Mouse (Mus musculus): Measurements from ENCODE around the gene Ptprj. TPM values are rescaled to one million over a fixed set of nuclear protein-coding genes. Genes with fewer than 3 reads are reported as not detected.

The Ptprj gene
- total and polyA plus RNA-seq, 2 experiments = 12.1 to 35.2 TPM

- no peak for TF ChIP-seq POLR2A (IDR thresholded peaks at IDR 0.05; ENCODE audit: extremely low read depth, insufficient read depth, low read length)
- no peak for TF ChIP-seq CTCF (IDR thresholded peaks at IDR 0.05; ENCODE audit: low read depth, low read length)
- H3K27ac ChIP-seq (replicated peaks; ENCODE audit: insufficient read depth, low read depth, low read length) = peak overlapping the region; percentile 92
- no peaks in the 10 kb centered on the region for H3K36me3 ChIP-seq (ENCODE audit: control insufficient read depth, insufficient read depth, low read length)
- peaks cover 26% of the 10 kb centered on the region for H3K4me1 ChIP-seq (ENCODE audit: control insufficient read depth, insufficient read depth, low read length)
- peaks cover 28% of the 10 kb centered on the region for H3K79me2 ChIP-seq (ENCODE audit: control insufficient read depth, insufficient read depth, low read length)
- DNase-seq (ENCODE audit: extremely low read depth, low read depth, low spot score) = peak; percentile 91
- H3K4me3 ChIP-seq (ENCODE audit: insufficient read depth, low read depth, low read length) = no peak overlapping the region
- no peaks in the 10 kb centered on the region for H3K27me3 ChIP-seq (ENCODE audit: control insufficient read depth, insufficient read depth, low read length)
- 39% methylated on average over 8 of the region's 8 CpGs for WGBS
- H3K9ac ChIP-seq (ENCODE audit: low read depth, low read length) = no peak overlapping the region
Measured at GRCm38 (mm10) chr2:90488690-90489590, 91.5 kb downstream of the Ptprj start.

DNA sequence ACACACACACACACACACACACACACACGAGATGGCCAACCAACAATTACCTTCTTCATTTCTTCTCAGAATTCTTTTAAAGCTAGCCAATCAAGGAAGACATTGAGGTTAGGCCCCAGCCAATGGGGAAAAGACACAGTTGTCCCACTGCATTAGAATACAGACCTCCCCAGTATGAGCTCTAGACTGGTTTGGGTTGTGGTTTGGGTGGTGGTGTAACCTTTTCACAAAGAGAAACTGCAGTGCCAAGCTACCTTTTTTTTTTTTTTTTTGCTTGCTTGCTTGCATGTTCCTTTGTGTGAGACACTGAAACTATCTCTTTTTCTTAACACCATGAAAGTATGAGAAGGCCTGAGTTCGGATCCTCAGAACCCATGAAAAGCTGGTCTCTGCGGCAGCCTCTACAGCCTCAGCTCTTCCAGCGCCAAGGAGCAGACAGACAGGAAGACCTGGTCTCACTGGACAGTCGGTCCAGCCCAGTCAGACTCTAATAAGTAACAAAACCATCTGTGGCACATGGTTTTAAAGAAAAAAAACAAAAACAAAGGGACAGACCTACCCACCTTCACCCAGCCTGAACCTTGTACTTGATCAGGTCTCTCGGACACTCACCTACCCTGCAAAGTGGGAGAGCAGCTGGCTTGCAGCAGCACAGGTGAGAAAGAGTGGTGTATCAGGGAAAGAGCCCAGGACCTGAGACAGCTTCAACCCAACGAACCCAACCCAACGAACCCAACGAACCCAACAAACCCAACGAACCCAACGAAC is 92.8 kb downstream of the Ptprj start:
- Histone ChIP-seq H3K27ac (replicated peaks; ENCODE audit: insufficient read depth, low read depth, low read length) (peak overlapping the region; percentile 92), H3K27me3 (ENCODE audit: control insufficient read depth, insufficient read depth, low read length) (no peaks in the 10 kb centered on the region), H3K4me3 (ENCODE audit: insufficient read depth, low read depth, low read length) (no peak overlapping the region), H3K4me1 (ENCODE audit: control insufficient read depth, insufficient read depth, low read length) (peaks cover 24% of the 10 kb centered on the region), H3K9ac (ENCODE audit: low read depth, low read length) (no peak overlapping the region), H3K79me2 (ENCODE audit: control insufficient read depth, insufficient read depth, low read length) (peaks cover 29% of the 10 kb centered on the region), H3K36me3 (ENCODE audit: control insufficient read depth, insufficient read depth, low read length) (no peaks in the 10 kb centered on the region)
- WGBS = 73% methylated on average over 11 of the region's 11 CpGs
- TF ChIP-seq POLR2A (IDR thresholded peaks at IDR 0.05; ENCODE audit: extremely low read depth, insufficient read depth, low read length) (no peak), CTCF (IDR thresholded peaks at IDR 0.05; ENCODE audit: low read depth, low read length) (no peak)
- DNase-seq (ENCODE audit: extremely low read depth, low read depth, low spot score) = peak; percentile 61

GRCm38 (mm10) chr2:90486226-90486755 is 94.2 kb downstream of the Ptprj start:
- no peak overlapping the region for H3K27ac ChIP-seq (replicated peaks; ENCODE audit: insufficient read depth, low read depth, low read length)
- no peak overlapping the region for H3K4me3 ChIP-seq (ENCODE audit: insufficient read depth, low read depth, low read length)
- H3K27me3 ChIP-seq (ENCODE audit: control insufficient read depth, insufficient read depth, low read length) = no peaks in the 10 kb centered on the region
- H3K79me2 ChIP-seq (ENCODE audit: control insufficient read depth, insufficient read depth, low read length) = peaks cover 41% of the 10 kb centered on the region
- WGBS = 50% methylated on average over 3 of the region's 3 CpGs
- H3K4me1 ChIP-seq (ENCODE audit: control insufficient read depth, insufficient read depth, low read length) = peaks cover 24% of the 10 kb centered on the region
- no peaks in the 10 kb centered on the region for H3K36me3 ChIP-seq (ENCODE audit: control insufficient read depth, insufficient read depth, low read length)
- no peak for DNase-seq (ENCODE audit: extremely low read depth, low read depth, low spot score)
- TF ChIP-seq POLR2A (IDR thresholded peaks at IDR 0.05; ENCODE audit: extremely low read depth, insufficient read depth, low read length) (no peak), CTCF (IDR thresholded peaks at IDR 0.05; ENCODE audit: low read depth, low read length) (no peak)
- no peak overlapping the region for H3K9ac ChIP-seq (ENCODE audit: low read depth, low read length)

DNA sequence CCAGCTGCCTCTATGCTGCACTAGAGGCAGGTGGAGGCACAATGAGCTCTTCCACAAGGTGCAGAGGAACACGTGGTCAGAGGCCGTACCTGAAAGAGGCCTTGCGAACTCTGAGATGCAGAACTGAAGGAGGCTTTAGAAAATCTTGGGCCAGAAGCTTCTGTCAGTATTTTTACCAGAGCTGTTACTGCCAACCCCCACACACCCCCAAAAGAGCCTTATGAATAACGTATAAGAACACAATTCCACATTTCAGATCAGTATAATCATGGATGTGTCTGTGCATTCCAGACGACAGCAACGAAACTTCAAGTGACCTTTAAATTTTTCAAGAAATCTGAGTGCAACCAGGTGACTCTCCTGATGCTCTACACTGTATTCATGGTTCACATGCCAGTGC is 98.9 kb downstream of the Ptprj start:
- Histone ChIP-seq H3K9ac (ENCODE audit: low read depth, low read length) (no peak overlapping the region), H3K4me1 (ENCODE audit: control insufficient read depth, insufficient read depth, low read length) (peaks cover 4% of the 10 kb centered on the region)
- no peak for DNase-seq (ENCODE audit: extremely low read depth, low read depth, low spot score)

DNA sequence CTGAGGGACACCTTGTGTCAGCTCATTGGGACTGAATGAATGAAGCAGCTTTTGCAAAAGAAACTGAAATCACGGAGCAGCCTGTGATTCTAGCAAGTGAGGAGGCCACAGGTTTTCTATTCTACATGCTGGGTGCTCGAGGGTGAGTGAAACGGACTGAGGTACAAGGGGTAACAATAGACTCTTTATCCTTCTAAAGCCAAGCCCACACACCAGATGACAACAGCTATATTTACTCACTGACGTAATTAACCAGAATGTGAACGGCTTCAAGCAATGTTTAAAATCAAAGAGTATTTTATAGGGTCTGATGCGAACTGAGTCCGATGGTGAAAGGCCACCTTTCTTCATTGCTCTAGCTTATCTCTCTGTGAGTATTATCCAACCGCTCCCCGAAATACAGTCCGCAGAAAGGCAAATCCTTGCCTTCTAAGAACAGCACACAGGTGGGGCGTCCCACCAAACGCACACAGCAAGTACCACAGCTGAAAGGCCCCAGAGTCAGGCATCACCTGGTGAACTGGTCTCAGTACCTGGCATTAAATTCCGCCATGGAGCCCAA is 99.6 kb downstream of the Ptprj start:
- Histone ChIP-seq H3K36me3 (ENCODE audit: control insufficient read depth, insufficient read depth, low read length) (no peaks in the 10 kb centered on the region), H3K4me3 (ENCODE audit: insufficient read depth, low read depth, low read length) (no peak overlapping the region), H3K9ac (ENCODE audit: low read depth, low read length) (no peak overlapping the region), H3K79me2 (ENCODE audit: control insufficient read depth, insufficient read depth, low read length) (peaks cover 49% of the 10 kb centered on the region), H3K27ac (replicated peaks; ENCODE audit: insufficient read depth, low read depth, low read length) (no peak overlapping the region), H3K4me1 (ENCODE audit: control insufficient read depth, insufficient read depth, low read length) (0 out of 2 replicates have a peak, but pooled peaks cover 4% of the 10 kb centered on the region), H3K27me3 (ENCODE audit: control insufficient read depth, insufficient read depth, low read length) (no peaks in the 10 kb centered on the region)
- DNase-seq (ENCODE audit: extremely low read depth, low read depth, low spot score) = no peak
- 87% methylated on average over 13 of the region's 13 CpGs for WGBS
- no peak for TF ChIP-seq POLR2A (IDR thresholded peaks at IDR 0.05; ENCODE audit: extremely low read depth, insufficient read depth, low read length)
- TF ChIP-seq CTCF (IDR thresholded peaks at IDR 0.05; ENCODE audit: low read depth, low read length) = no peak

More for the DNA sequence above, 98.9 kb downstream of the Ptprj start:
- Histone ChIP-seq H3K27me3 (ENCODE audit: control insufficient read depth, insufficient read depth, low read length) (no peaks in the 10 kb centered on the region), H3K27ac (replicated peaks; ENCODE audit: insufficient read depth, low read depth, low read length) (no peak overlapping the region), H3K36me3 (ENCODE audit: control insufficient read depth, insufficient read depth, low read length) (no peaks in the 10 kb centered on the region), H3K4me3 (ENCODE audit: insufficient read depth, low read depth, low read length) (no peak overlapping the region), H3K79me2 (ENCODE audit: control insufficient read depth, insufficient read depth, low read length) (peaks cover 55% of the 10 kb centered on the region)
- WGBS = 87% methylated on average over 6 of the region's 6 CpGs
- TF ChIP-seq CTCF (IDR thresholded peaks at IDR 0.05; ENCODE audit: low read depth, low read length) (no peak), POLR2A (IDR thresholded peaks at IDR 0.05; ENCODE audit: extremely low read depth, insufficient read depth, low read length) (no peak)
